Mouse (Mus musculus) heart, embryonic 13.5 days (tissue): ENCODE results near the gene Abhd8. TPM values are rescaled to one million over a fixed set of nuclear protein-coding genes. Genes with fewer than 3 reads are reported as not detected.

Experiments
- ATAC-seq: fragments of 200-750 bp; cut with Nextera tagmentation; 2 replicates; pipeline ENCODE4 v1.8.0; 2017; ENCODE audit warnings: moderate TSS enrichment; ENCODE audit not compliant: insufficient number of reproducible peaks, low FRiP score, low TSS enrichment; ENCODE audit errors: extremely low read depth
- H3K27ac ChIP-seq: fragments of 300-500 bp; sonication (generic); replicated peaks from 2 replicates; pipeline ENCODE4 v1.5.1; 2015; ENCODE audit warnings: moderate library complexity, mild to moderate bottlenecking, inconsistent platforms
- H3K27me3 ChIP-seq: fragments of 300-500 bp; sonication (generic); replicated peaks from 2 replicates; pipeline ENCODE4 v1.6.1; 2015; ENCODE audit warnings: mild to moderate bottlenecking, inconsistent platforms
- H3K36me3 ChIP-seq: fragments of 300-500 bp; sonication (generic); 2 replicates; pipeline ENCODE4 v1.6.1; 2015; ENCODE audit warnings: mild to moderate bottlenecking, inconsistent platforms
- H3K4me1 ChIP-seq: fragments of 300-500 bp; sonication (generic); 2 replicates; pipeline ENCODE4 v1.6.1; 2015; ENCODE audit warnings: inconsistent platforms
- H3K4me2 ChIP-seq: fragments of 300-500 bp; sonication (generic); 2 replicates; pipeline ENCODE4 v1.6.1; 2015; ENCODE audit warnings: inconsistent platforms, mild to moderate bottlenecking, moderate library complexity
- H3K4me3 ChIP-seq: fragments of 300-500 bp; sonication (generic); 2 replicates; pipeline ENCODE4 v1.5.1; 2015; ENCODE audit warnings: moderate library complexity, mild to moderate bottlenecking, inconsistent platforms
- H3K9ac ChIP-seq: fragments of 300-500 bp; sonication (generic); 2 replicates; pipeline ENCODE4 v1.6.1; 2015; ENCODE audit warnings: inconsistent platforms, mild to moderate bottlenecking, moderate library complexity
- H3K9me3 ChIP-seq: fragments of 300-500 bp; sonication (generic); 2 replicates; pipeline ENCODE4 v1.6.1; 2016; ENCODE audit warnings: inconsistent platforms
- WGBS: fragments of 180-500 bp; shearing (Covaris S2); methylation state at CpG from one replicate; pipeline ENCODE4 v1.1.7; 2015; ENCODE audit warnings: mixed read lengths; 5-methylcytosine and 5-hydroxymethylcytosine counted together
- polyA plus RNA-seq: library from polyadenylated mRNA; unstranded; fragments of >200 nt; fragmentation: Nextera tagmentation; extraction: Ambion mirVana; gene quantifications from 2 replicates; pipeline ENCODE4 v1.2.1, GENCODE M21; 2015

The Abhd8 gene
- polyA plus RNA-seq, 1 experiment from 2014 or later: 33.0 TPM

DNA sequence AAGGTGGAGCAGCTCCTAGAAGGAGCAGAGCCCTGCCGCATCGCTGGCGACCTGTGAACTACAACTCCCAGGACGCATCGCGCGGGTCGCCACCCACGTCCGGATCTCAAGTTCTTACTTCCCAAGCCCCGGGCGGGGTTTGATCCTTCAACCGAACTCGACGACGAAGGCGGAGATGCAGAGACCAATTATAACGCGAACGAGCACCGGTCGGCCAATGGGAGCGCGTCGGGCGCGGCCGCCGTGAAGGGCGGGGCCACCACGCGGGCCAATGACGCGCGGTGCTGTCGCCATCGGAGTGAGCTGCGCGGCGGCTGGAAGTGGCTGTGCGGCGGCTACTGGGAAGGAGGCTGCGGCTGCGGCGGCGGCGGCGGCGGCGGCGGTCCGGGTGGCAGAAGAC lies 5.5 kb upstream of the Abhd8 start, which contains the start of gene Dda1:
TSS of gene Dda1 (plus strand) at position 284 of the 400 bp plus-strand sequence.
- no peaks in the 10 kb centered on the region for H3K27me3 ChIP-seq
- H3K9ac ChIP-seq: peak within 1 kb of the TSS; percentile 86
- peak within 1 kb of the TSS; percentile 93 for H3K4me2 ChIP-seq
- peaks cover 47% of the 10 kb centered on the region for H3K36me3 ChIP-seq
- peak within 1 kb of the TSS; percentile 53 for H3K27ac ChIP-seq
- under 1% methylated on average over 45 of the region's 52 CpGs for WGBS
- H3K4me3 ChIP-seq: peak within 1 kb of the TSS; percentile 69
- H3K9me3 ChIP-seq: no peaks in the 10 kb centered on the region
- peaks cover 33% of the 10 kb centered on the region for H3K4me1 ChIP-seq
- ATAC-seq: peak; percentile 86

GRCm38 (mm10) chr8:71468001-71468400 lies 4.5 kb upstream of the Abhd8 start:
- H3K9ac ChIP-seq: no peak overlapping the region
- H3K27me3 ChIP-seq: no peaks in the 10 kb centered on the region
- no peak for ATAC-seq
- WGBS: 86% methylated on average over 1 of the region's 1 CpGs
- H3K27ac ChIP-seq: no peak overlapping the region
- peaks cover 37% of the 10 kb centered on the region for H3K4me1 ChIP-seq
- no peaks in the 10 kb centered on the region for H3K9me3 ChIP-seq
- peaks cover 38% of the 10 kb centered on the region for H3K36me3 ChIP-seq
- no peak overlapping the region for H3K4me2 ChIP-seq
- H3K4me3 ChIP-seq: no peak overlapping the region

DNA sequence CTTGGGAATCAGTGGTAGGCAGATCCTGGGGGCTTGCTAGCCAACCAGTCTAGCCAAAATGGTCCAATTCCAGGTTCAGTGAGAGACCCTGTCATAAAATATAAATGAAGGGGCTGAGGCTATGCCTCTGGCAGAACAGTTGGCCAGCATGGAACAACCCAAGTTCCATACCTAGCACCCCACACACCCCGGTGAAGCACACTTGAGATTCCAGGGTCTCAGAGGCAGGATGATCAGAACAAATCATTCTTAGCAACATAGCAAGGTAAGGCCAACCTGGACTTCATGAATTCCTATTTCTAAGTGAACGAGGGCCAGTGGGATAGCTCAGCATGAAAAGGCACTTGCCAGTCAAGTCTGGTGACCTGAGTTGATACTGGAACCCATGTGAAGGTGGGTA lies 3.7 kb upstream of the Abhd8 start:
- Histone ChIP-seq H3K4me2 (no peak overlapping the region), H3K36me3 (peaks cover 30% of the 10 kb centered on the region), H3K27me3 (peaks cover 3% of the 10 kb centered on the region; the same call in 1 of the 2 replicates), H3K9me3 (no peaks in the 10 kb centered on the region), H3K4me1 (peaks cover 45% of the 10 kb centered on the region), H3K27ac (no peak overlapping the region), H3K9ac (no peak overlapping the region), H3K4me3 (no peak overlapping the region)
- no peak for ATAC-seq
- 89% methylated on average over 2 of the region's 2 CpGs for WGBS

- Histone ChIP-seq H3K4me3 (no peak overlapping the region), H3K36me3 (peaks cover 27% of the 10 kb centered on the region), H3K9ac (no peak overlapping the region), H3K9me3 (no peaks in the 10 kb centered on the region), H3K27me3 (peaks cover 13% of the 10 kb centered on the region), H3K4me2 (peak overlapping the region; percentile 95; the same call in 1 of the 2 replicates), H3K4me1 (peaks cover 52% of the 10 kb centered on the region), H3K27ac (no peak overlapping the region)
- no peak for ATAC-seq
- 91% methylated on average over 5 of the region's 5 CpGs for WGBS
These were observed 2.7 kb upstream of the Abhd8 start for GRCm38 (mm10) chr8:71466198-71466597.

GRCm38 (mm10) chr8:71465733-71466132 lies 2.3 kb upstream of the Abhd8 start:
- ATAC-seq: no peak
- Histone ChIP-seq H3K4me2 (peak overlapping the region; percentile 95), H3K36me3 (peaks cover 27% of the 10 kb centered on the region), H3K4me3 (peak overlapping the region; percentile 69), H3K27ac (peak overlapping the region; percentile 90; the same call in 1 of the 2 replicates), H3K9ac (peak overlapping the region; percentile 88), H3K9me3 (no peaks in the 10 kb centered on the region), H3K27me3 (peaks cover 17% of the 10 kb centered on the region), H3K4me1 (peaks cover 52% of the 10 kb centered on the region)
- WGBS: 63% methylated on average over 8 of the region's 8 CpGs

- peaks cover 32% of the 10 kb centered on the region for H3K36me3 ChIP-seq
- peak; percentile 70 for ATAC-seq
- under 1% methylated on average over 59 of the region's 59 CpGs for WGBS
- peaks cover 43% of the 10 kb centered on the region for H3K4me1 ChIP-seq
- peaks cover 17% of the 10 kb centered on the region for H3K27me3 ChIP-seq
- peak within 1 kb of the TSS; percentile 94 for H3K27ac ChIP-seq
- peak within 1 kb of the TSS; percentile 95 for H3K4me2 ChIP-seq
- H3K4me3 ChIP-seq: peak within 1 kb of the TSS; percentile 69
- peak within 1 kb of the TSS; percentile 88 for H3K9ac ChIP-seq
- H3K9me3 ChIP-seq: no peaks in the 10 kb centered on the region
These were observed 1.4 kb upstream of the Abhd8 start, which contains the start of gene Mrpl34 for GRCm38 (mm10) chr8:71464513-71465500. Gene Mrpl34 (plus strand): TSS chr8:71464959.

DNA sequence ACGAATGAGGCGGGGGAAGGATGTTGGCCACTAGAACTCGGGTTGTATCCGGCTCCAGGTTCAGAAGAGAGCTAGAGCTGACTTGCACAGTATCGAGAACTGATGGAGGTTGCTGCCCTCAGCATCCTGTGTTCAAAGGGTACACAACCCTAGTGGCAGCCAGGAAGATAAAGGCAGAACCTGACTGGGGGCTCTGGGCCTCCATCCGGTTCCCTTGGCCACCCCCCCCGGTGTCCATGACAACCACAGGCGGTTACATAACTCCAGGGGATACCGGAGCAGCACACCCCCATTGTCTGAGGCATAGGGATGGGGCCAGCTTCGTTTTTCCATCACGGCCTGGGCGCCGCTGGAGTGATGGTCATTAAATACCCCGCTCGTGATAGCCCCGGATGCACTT lies 669 bp downstream of the Abhd8 start:
- peaks cover 17% of the 10 kb centered on the region for H3K27me3 ChIP-seq
- no peak for ATAC-seq
- peaks cover 51% of the 10 kb centered on the region for H3K36me3 ChIP-seq
- H3K4me2 ChIP-seq: peak overlapping the region; percentile 95
- H3K4me3 ChIP-seq: peak overlapping the region; percentile 69
- H3K4me1 ChIP-seq: peaks cover 36% of the 10 kb centered on the region
- H3K9me3 ChIP-seq: no peaks in the 10 kb centered on the region
- H3K9ac ChIP-seq: peak overlapping the region; percentile 86
- peak overlapping the region; percentile 94 for H3K27ac ChIP-seq
- 10% methylated on average over 16 of the region's 16 CpGs for WGBS

DNA sequence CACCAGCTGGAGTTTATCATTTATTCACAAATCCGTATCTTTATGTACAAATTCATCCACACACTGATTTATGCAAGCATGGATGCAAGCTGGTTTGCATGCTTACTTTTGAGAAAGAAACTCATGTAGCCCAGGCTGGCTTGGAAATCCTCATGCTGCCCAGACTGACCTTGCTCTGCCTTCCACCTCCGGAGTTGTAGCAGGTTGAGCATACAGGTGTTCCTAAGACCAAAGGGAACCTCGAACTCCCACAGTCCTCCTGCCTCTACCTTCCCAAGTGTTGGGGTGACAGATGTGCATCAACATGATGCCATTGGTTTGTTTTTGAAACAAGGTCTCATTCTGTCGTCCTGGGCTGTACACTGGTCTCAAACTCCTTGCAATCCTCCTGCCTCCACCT lies 1.3 kb downstream of the Abhd8 start:
- H3K4me1 ChIP-seq: peaks cover 36% of the 10 kb centered on the region

GRCm38 (mm10) chr8:71461152-71461840 lies 2.2 kb downstream of the Abhd8 start:
- Histone ChIP-seq H3K4me2 (no peak overlapping the region), H3K9ac (0 out of 2 replicates have a peak overlapping the region, but pooled peaks have one; percentile 34), H3K4me1 (peaks cover 40% of the 10 kb centered on the region), H3K27me3 (peaks cover 17% of the 10 kb centered on the region), H3K9me3 (no peaks in the 10 kb centered on the region), H3K27ac (no peak overlapping the region), H3K4me3 (no peak overlapping the region), H3K36me3 (peaks cover 58% of the 10 kb centered on the region)
- WGBS: 65% methylated on average over 47 of the region's 47 CpGs
- ATAC-seq: no peak

More for the DNA sequence above, 1.3 kb downstream of the Abhd8 start:
- 66% methylated on average over 4 of the region's 4 CpGs for WGBS
- H3K4me2 ChIP-seq: peak overlapping the region; percentile 95
- no peaks in the 10 kb centered on the region for H3K9me3 ChIP-seq
- H3K9ac ChIP-seq: peak overlapping the region; percentile 86
- ATAC-seq: no peak
- H3K36me3 ChIP-seq: peaks cover 57% of the 10 kb centered on the region
- H3K27me3 ChIP-seq: peaks cover 17% of the 10 kb centered on the region
- H3K4me3 ChIP-seq: peak overlapping the region; percentile 69
- H3K27ac ChIP-seq: no peak overlapping the region

DNA sequence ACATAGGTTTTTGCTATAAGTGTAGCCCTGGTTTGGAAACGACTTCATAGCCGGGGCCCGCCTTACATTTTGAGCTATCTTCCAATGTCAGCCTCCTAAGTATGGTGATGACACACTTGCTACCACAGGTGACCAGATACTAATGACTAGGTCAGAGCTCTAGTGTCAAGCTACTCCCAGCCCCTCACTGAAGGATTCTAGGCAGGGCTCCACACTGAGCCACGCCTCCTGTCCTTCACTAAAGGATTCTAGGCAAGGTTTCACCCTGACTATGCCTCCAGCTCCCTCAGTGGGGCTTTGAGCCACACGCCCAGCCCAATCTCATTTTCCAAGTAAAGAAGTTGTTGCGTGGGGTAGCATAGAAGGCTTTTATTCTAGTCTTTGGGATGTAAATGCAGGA lies 2.7 kb downstream of the Abhd8 start:
- Histone ChIP-seq H3K27ac (no peak overlapping the region), H3K4me1 (peaks cover 34% of the 10 kb centered on the region), H3K4me2 (no peak overlapping the region), H3K9ac (no peak overlapping the region), H3K9me3 (no peaks in the 10 kb centered on the region), H3K36me3 (peaks cover 52% of the 10 kb centered on the region), H3K27me3 (peaks cover 17% of the 10 kb centered on the region), H3K4me3 (no peak overlapping the region)
- 83% methylated on average over 6 of the region's 6 CpGs for WGBS
- ATAC-seq: no peak

GRCm38 (mm10) chr8:71457659-71458270 lies 5.7 kb downstream of the Abhd8 start:
- ATAC-seq: no peak
- Histone ChIP-seq H3K4me3 (no peak overlapping the region), H3K4me1 (peaks cover 17% of the 10 kb centered on the region), H3K9me3 (no peaks in the 10 kb centered on the region), H3K4me2 (no peak overlapping the region), H3K27me3 (peaks cover 20% of the 10 kb centered on the region), H3K27ac (no peak overlapping the region), H3K36me3 (peaks cover 51% of the 10 kb centered on the region), H3K9ac (no peak overlapping the region)
- 71% methylated on average over 20 of the region's 20 CpGs for WGBS
